Mouse (Mus musculus) thymus, postnatal 10 days (tissue): ENCODE data around the gene F2rl2.

Source experiments
- DNase-seq, 2 experiments: peaks; one replicate each; pipeline ENCODE4 v3.0.0; 2021; ENCODE audit warnings: low spot score in 2 of 2

The F2rl2 gene

DNA sequence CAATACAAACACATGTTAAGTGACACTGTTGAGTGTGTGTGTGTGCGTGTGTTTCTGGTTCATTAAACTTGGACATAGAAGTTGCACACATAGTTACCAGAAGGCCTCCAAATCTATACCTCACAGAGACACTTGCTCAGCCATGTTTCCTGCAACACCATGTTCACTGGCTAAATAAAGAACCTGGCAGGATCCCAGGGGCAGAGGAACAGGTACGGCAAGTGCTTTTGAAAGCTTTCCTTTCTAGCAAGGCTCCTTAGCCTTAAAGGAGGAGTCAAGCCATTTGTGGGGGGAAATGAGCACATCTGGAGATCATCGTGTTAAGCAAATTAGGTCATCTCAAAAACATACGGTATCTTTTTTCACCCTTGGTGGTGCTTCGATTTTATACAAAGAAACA is 6.7 kb downstream of the F2rl2 start:
- DNase-seq, result no peak

DNA sequence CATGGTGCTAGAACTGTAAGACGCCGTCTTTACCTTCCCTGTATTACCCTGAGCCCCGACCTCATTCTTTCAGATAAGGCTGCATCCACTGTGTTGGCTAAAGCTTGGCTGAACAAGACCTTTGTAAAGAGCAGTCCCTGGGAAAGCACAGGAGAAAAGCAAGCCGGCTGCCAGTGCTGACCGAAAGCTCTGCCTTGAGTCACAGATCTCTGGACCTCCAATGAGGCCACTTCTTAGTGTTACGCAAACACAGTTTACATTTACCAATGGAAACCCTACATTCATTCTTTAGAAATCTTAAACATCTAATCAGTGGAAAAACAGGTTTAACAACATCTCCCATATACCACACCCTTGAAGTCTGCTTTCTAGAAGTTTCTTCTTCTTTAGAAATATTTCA is 8.9 kb downstream of the F2rl2 start:
- no peak for DNase-seq

DNA sequence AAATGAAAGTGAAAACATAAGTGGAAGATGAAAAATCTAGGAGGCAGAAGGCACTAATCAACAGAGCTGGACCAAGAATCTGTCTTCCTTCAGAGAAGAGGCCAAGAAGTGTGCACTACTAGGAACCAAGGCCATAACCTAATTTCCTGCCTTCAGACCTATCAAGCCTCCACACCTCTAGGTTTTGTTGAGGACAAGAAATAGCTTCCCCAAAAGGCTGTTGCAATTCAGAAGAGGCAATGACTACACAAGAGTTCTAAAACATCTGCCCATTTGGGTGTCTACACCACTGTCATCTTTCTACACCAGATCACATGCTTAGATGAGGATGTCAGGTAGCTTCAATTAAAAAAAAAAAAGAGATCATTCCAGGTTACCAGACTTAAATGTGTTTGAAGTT is 15.4 kb downstream of the F2rl2 start:
- DNase-seq, result no peak

DNA sequence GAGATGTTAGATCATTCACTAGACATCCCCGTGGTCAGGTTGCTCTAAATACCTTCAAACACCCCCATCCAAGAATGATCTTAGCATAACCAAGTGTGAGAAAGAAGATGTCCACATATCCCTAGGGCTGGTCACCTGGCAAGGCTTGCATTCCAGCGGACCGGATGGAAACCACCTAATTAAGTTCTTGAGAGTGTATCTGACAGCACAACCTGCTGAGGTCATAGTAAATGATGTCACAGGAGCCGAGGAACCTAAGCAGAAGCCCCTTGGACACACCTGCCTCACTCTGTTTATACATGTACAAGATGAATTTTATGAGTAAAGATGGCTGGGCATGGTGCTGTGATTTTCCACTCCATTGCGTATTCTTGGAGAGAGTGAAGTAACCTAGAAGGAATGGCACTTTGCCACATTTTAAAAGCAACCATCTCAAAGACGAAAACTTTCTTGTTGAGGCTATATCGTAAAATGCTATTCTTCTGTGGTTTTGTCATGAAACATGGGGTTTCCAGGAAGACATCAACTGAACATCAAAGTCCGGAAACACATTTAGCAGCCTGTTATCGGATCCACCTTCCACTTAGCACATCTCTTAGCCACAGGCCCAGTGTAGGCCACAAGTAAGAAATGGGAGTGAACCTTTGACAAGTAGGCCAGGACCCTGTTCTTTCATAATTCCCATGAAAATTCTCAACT is 16.1 kb downstream of the F2rl2 start:
- DNase-seq, result no peak

DNA sequence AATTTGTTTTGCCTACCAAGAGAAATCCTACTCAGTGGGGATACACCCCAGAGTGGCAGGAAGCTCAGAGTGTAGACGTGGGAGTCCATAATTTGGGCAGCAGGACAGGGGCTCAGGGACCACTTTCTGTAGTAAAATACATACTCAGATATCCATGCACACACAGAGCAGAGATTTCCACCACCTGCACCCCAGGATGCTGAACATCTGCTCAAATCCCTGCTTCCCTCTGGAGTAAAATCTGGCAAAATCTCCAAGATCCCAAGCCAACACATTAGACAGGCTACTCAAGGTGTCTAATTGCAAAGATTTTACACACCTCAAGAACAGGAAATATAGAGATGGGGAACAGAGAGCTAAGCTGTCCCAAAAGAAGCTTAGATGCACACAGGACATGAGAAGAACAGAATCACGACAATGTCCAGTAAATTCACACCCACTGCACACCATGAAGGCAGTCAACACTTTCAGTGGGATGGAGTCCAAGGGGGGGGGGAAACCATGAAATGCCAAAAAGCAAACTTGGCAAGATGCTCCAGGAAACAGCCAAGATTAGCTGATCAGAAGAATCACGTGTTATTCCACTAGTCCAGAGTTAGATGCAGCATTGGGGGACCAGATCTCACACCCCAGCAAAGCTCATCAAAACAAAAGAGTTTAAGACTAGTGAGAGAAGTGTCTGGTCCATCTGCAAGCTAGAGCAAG is 17.8 kb downstream of the F2rl2 start:
- DNase-seq, result no peak

DNA sequence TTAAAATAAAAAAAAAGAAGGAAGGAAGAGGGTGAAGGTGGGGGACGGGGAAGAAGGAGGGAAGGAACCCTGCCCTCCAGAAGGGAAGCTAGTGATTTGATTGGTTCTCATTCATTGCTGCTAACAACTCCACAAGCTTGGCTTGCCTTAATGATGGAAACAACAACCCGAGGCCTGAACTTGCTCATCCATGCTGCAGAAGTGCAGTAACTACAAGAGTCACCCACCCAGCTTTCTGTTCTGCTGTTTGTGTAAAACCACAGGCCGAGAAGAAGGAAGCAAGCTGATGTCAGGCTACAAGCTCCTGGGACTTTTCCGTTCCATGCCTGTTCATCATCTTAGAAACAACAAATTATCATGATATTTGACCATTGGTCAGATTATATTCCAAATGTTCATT is 18.7 kb downstream of the F2rl2 start:
- no peak for DNase-seq

DNA sequence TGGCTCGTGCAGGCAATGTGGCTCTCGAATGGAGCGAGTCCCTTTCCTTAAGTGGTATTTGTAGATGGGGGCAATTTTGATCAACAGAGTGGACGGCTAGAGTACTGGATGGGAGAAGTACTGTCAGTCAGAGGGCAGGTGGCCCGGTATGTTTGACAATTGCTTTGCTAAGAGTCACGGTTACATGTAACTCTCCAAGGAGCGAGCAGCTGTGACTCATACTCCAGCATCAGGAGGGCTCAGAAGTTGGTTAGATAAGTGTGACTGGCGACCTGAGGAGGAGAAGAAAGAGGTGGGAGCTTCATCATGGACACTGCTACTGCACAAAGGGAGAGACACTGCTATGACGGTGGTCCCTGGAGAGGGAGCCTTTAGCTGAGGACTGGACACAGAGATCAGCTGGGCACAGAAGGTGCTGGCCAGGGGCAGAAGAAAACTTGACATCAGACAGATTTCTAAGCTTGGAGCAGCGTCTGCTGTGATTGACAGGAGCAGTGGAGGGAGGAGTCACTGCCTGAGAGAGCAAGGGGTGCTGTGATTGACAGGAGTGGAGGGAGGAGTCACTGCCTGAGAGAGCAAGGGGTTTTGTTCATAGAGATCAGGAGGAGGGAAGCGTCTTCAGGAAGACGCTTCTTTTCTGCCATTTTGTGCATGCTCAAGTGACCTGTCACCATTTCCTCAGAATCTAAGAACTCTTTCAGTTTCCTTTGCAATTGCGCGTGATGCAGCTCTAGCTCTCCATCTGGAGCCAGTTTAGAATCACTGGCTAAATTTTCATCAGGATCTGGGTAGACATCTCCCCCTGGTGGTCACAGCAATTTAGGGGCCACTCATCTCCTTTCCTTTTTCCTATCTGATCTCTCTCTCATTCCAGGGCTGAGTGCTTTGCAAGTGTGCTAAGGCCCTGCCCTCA is 22.9 kb downstream of the F2rl2 start:
- peak; percentile 9 to 63 for DNase-seq

DNA sequence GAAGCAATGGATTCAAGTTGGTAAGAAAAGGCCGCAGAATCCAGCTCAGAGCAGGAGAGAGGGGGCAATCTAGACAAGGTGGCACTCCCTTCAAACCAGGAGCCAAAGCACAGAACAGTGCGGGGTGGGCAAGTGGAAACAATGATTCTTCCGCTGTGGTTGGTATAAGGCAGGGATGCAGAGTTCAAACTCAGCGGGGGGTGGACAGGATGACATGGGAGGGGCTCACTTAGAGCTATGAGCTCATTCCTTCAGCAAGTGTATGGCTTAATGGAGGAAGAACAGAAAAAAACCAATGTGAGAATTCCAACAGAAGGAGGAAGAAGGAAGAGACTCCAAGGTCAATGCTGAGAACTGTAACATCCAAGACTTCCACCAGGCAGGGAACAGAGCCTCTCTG is 33.8 kb downstream of the F2rl2 start:
- no peak for DNase-seq

DNA sequence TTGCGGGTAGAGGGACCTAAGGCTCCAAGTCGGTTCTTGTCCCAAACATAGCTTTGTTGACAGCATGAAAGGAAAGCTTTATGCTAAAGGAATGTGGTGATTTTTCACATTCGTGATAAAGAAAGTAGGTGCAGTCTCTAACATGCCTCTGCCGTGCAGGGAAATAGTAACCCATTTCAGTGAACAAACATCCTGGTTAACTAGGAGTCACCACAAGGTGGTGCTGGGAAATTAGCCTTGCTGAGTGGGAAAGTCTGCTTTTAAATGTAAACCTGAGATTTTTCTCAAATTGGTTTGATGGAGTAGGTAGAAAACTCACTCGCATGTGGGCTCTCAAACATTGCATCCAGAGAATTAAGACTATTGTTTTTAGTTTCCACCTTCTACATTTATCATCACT is 43.0 kb downstream of the F2rl2 start:
- DNase-seq, result peak in 1 of 2 experiments; percentile 10

DNA sequence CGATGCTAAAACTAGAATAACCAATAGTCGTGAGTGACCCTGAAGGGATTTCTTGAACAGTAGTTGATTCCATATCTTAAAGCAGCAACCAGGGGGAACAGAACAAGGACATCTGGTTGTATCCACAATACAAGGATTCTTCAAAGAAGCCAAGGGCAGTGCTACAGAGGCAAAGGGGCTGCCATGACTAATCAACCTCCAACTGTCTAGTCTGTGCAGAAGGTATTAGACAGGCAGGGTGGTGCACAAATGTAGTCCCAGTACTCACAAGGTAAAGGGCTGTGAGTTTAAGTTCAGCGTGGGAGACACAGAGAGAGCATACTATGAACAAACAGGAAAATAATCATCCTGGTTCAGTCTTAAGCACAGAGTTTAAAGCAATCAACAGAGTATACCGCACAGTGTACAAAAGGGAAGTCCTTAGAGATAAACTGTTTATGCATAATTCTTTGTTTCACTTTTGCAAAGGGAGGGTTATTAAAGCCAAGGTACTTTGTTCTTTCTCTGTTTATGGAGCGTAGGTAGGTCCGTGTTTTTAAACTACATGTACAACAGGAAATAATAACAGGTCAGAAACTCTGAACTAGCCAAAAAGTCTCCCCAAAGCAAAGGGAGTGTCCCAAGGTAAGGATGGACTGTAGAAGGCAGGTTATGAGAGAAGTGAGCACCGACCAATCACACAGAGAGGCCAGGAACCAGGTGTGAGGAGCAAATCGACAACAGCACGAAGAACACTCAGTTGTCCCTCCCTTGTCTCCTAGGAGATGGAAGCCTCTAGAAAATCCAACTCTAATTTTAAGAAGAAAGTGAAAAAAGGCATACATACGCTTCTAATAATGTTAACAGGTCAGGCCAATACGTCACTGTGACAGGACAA is 45.4 kb downstream of the F2rl2 start:
- no peak for DNase-seq

DNA sequence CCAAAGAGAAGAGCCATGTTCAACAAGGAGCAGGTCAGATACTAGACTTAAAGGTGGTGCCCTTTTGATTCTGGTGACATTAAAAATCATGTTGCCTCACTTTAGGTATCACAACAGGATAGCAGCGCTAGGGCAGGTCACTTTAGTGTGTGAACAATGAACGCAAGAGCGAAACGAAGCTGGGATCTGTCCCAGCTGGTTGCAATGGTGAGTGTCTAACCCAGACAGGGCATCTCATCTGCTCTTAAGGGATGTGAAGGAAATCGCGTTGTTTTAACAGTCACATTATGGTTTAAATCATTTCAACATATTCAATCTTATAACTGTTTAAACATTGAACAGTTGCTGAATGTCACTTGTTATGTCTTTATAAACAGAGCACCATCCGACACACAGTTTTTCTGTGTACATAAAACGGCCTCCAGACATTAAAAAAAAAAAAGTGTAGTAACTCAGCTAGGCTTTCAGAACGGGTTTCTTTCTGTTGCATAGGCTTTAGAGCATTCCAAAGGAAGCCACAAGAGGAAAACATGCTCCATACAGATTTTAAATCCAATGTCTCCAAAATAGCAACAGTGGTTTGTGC is 46.3 kb downstream of the F2rl2 start:
- no peak for DNase-seq

DNA sequence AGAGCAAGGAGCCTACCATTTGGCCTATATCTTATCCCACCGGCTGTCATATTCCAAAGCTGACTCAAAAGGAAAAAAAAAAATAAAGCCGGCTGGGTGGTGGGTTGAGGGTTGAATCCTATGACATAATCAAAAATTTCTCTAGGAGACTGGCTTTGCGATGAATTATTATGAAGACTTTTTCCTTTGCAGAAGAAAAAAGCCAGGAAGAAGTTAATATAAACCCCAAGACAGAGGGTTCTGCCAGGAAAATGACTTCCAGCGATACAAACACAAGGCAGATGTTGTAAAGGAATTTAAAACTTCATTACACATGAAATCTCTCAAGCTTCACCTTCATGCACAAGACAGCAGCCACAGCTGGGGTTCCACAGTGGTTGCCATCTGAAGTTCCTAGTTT is 48.8 kb downstream of the F2rl2 start:
- no peak for DNase-seq

DNA sequence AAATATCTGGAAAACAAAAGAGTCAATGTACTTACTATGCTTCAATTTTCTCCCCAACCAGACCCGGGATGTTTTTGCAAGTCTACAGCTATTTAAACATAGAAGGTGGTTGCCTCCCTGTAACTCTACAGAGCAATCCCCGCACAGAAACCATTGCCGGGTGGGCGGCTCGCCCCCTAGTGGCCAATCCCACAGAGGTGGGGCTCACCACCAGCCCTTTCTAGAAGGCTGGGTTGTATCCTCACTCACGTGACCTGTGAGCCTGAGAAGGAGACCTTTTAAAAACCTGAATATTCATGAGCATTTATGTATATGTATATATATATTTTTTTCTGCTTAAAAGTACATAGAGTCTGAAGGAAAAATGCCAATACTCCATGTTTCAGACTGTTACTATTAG is 49.9 kb downstream of the F2rl2 start:
- peak; percentile 48 to 79 for DNase-seq

DNA sequence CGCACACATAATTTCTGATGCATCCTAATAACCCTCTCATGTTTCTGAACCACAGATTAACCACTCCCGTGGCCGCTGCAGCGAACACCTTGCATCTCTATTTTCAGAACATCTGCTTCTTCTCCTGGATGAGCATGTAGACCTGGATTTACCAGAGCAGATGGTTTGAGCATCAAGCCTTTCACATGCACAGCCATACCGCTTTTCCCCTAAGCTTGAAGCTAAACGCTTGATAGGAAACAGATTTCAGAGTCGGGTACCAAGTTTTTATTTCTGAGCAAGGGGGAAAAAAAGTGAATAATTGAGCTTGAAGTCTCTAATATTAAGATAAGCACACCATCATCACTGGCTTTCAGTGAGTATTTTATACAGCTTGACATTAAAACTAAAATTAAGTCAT is 50.4 kb downstream of the F2rl2 start:
- no peak for DNase-seq

DNA sequence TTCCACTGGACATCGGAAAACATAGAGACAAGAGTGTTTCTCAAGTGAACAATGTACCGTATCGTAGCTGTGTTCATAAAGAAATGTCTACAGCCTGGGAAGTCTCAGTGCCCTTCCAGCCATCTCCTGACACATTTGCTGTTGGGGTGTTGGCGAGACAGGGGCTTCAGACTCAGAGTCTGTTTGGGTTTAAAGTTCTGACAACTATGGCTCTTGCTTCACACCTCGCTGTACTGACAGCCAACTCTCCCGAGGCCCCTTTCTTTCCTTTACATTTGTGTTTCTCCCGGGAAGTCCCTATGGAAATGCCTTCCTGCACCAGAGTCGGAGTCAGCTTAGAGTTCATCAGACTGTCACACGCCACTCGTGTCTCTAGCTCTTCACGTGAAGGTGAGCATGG is 50.9 kb downstream of the F2rl2 start:
- no peak for DNase-seq
